Mouse (Mus musculus) CH12F3 (cell line): Measurements from ENCODE around the gene Dynll1.

Source experiments
- in situ Hi-C: fragments of 300-500 bp; cut with MboI; formaldehyde crosslinking; loops from 2 replicates; pipeline ENCODE4 v1.14.3; 2020; ENCODE audit warnings: low sequenced_read_pairs

Dynll1 gene

DNA sequence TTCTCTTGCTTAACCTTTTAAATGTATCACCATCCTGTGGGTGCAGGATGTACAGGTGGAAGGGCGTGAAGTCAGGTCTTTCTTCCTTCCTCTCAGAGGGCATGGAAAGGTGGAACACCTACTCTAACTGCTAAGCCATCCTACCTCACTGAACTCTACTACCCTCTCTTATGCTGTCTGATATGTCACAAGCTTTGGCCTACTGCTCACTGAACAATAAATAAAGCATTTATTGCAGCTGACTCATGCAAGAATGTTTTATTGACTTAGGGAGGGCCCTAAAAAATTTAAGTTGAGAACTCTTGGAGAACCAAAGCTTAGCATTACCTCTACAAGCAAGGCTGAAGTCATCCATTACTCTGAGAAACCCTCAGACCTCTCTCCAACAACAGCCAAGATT lies 30.8 kb downstream of the Dynll1 start:
- in situ Hi-C loops: loop anchor here (10.0 kb wide), 1 partner anchor 175 kb away; no protein-coding TSS in a partner anchor

GRCm38 (mm10) chr5:115268266-115268665 lies 32.5 kb downstream of the Dynll1 start:
- in situ Hi-C loops: no loop called here

- in situ Hi-C loops: no loop called here
These were observed 33.2 kb downstream of the Dynll1 start for GRCm38 (mm10) chr5:115267469-115268045.

GRCm38 (mm10) chr5:115266787-115267468 lies 33.9 kb downstream of the Dynll1 start:
- in situ Hi-C loops: no loop called here

GRCm38 (mm10) chr5:115266340-115266739 lies 34.5 kb downstream of the Dynll1 start:
- in situ Hi-C loops: no loop called here

GRCm38 (mm10) chr5:115262502-115263291 lies 38.1 kb downstream of the Dynll1 start:
- in situ Hi-C loops: no loop called here

- in situ Hi-C loops: no loop called here
These were observed 38.9 kb downstream of the Dynll1 start for GRCm38 (mm10) chr5:115261880-115262279.

DNA sequence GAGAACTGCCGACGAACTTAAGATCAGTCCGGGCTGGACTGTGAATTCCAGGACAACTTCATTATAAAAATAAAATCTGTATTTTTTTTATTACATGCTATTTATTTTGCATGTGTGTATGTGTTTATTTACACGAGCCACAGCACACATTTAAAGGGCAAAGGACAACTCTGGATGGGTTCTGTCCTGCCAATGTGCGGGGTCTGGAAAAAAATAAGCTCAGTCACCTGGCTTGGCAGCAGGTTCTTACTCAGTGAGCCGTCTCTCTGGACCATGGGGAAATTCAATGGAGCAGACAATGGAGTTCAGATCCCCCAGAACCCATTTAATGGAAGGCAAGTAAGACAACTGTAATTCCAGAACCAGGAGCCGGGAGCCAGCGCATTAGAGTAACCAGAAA lies 39.7 kb downstream of the Dynll1 start:
- in situ Hi-C loops: no loop called here

DNA sequence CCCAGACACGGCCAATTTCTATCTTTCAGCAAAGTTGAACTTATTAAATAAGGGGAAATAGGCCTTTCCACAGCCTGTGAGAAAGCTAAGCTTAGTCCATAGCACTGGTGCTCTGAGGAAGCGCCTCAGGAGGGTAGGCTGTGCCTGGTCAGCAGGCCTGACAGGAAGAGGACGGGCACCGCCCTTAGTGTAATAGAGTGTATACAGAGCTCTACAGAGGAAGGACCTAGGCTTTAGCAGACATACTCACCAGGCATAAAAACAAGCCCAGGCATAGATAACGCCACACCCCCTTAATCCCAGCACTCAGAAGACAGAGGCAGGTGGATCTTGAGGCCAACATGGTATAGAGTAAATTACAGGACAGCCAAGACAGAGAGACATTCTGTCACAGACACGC lies 40.4 kb downstream of the Dynll1 start:
- in situ Hi-C loops: no loop called here

DNA sequence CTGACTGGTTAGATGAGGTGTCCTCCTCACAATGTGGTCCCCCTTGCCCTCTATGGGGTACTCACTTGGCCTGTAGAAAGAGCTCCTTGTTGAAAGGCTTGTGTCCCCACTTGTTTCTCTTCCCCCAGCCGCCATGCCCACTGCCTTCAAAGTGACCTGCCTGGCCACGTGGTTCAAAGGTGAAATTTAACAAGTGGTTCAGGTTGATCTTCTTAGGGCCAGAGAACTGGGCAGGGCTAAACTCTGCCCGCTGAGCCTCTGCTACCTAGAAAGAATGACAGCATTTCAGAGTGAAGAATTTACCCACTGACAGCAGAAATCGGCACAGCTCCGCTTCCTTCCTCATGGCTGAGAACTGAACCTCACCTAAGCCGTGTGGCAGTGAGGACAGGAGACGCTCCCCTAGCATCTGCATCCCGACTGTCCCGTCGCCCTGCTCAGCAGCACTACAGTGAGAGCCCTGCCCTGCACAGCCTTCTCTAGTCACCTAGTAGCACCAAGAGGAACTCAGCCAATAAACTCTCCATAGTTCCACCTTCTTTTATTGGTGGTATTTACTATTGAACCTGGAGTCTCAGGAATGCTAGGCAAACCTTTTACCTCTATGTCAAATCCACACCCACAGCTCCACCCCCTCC lies 43.8 kb downstream of the Dynll1 start:
- in situ Hi-C loops: no loop called here

- in situ Hi-C loops: no loop called here
These were observed 45.3 kb downstream of the Dynll1 start for GRCm38 (mm10) chr5:115255472-115255871.
